Mouse (Mus musculus) CH12.LX (cell line): ENCODE measurements around the gene Rab10. TPM values are rescaled to one million over a fixed set of nuclear protein-coding genes. Genes with fewer than 3 reads are reported as not detected.

Source experiments
- DNase-seq: peaks from one replicate; pipeline ENCODE4 v3.0.0-alpha.2; 2013; ENCODE audit errors: extremely low read depth
- H3K27ac ChIP-seq: 2 replicates; pipeline ENCODE4 v1.5.1; 2012; ENCODE audit warnings: low read depth, mild to moderate bottlenecking, control low read depth, moderate library complexity; ENCODE audit not compliant: insufficient read depth
- H3K27me3 ChIP-seq: replicated peaks from 2 replicates; pipeline ENCODE3; 2012; ENCODE audit warnings: inconsistent platforms
- H3K36me3 ChIP-seq, 2 experiments: replicated peaks in 1 of 2; 2 replicates each; pipeline versions ENCODE3 to v1.6.1; 2012; ENCODE audit warnings: inconsistent platforms in 1 of 2, low read length in 1 of 2, mild to moderate bottlenecking in 1 of 2, mixed read lengths in 1 of 2, moderate library complexity in 1 of 2; ENCODE audit not compliant: control insufficient read depth in 1 of 2, insufficient read depth in 1 of 2
- H3K4me1 ChIP-seq, 2 experiments: 2 replicates each; pipeline ENCODE4 v1.6.1; 2012; ENCODE audit warnings: inconsistent platforms in 1 of 2, moderate library complexity in 1 of 2; ENCODE audit not compliant: insufficient read depth in 2 of 2, control insufficient read depth in 1 of 2
- H3K4me2 ChIP-seq: 2 replicates; pipeline ENCODE4 v1.6.1; 2012; ENCODE audit warnings: low read depth, mild to moderate bottlenecking, control low read depth; ENCODE audit not compliant: poor library complexity, insufficient read depth, severe bottlenecking
- H3K4me3 ChIP-seq, 3 experiments: fragments of 150-350 bp in 1 of 3; sonication (generic) in 1 of 3; replicated peaks in 1 of 3; 2 replicates each; pipeline versions ENCODE3 to v1.5.1; 2011 to 2012; ENCODE audit warnings: low read depth in 2 of 3, low read length in 2 of 3, mild to moderate bottlenecking in 2 of 3, moderate library complexity in 2 of 3, control low read depth in 1 of 3, improper control_type of control experiment in 1 of 3, inconsistent platforms in 1 of 3, mixed read lengths in 1 of 3; ENCODE audit not compliant: poor library complexity in 1 of 3
- H3K79me2 ChIP-seq: replicated peaks from 2 replicates; pipeline ENCODE4 v1.6.1; 2012; ENCODE audit warnings: mild to moderate bottlenecking, moderate library complexity; ENCODE audit not compliant: control insufficient read depth, poor library complexity, insufficient read depth, severe bottlenecking; ENCODE audit errors: extremely low read depth
- H3K9ac ChIP-seq: 2 replicates; pipeline ENCODE4 v1.6.1; 2012; ENCODE audit warnings: low read depth, mild to moderate bottlenecking, control low read depth, moderate library complexity; ENCODE audit not compliant: insufficient read depth
- H3K9me3 ChIP-seq: replicated peaks from 2 replicates; pipeline ENCODE3; 2012; ENCODE audit warnings: low read length, inconsistent platforms, mixed read lengths
- CHD1 ChIP-seq: IDR thresholded peaks from 2 replicates; pipeline ENCODE4 v1.6.1; 2012; ENCODE audit warnings: low read depth, low read length, improper control_type of control experiment, inconsistent platforms
- CTCF ChIP-seq, 2 experiments: IDR thresholded peaks in 1 of 2; conservative IDR thresholded peaks in 1 of 2; 2 replicates each; pipeline ENCODE4 v1.5.1; 2011 to 2012; ENCODE audit warnings: low read depth in 2 of 2, low read length in 2 of 2, improper control_type of control experiment in 1 of 2, inconsistent platforms in 1 of 2, mild to moderate bottlenecking in 1 of 2, moderate library complexity in 1 of 2
- E2F4 ChIP-seq: IDR thresholded peaks from 2 replicates; pipeline ENCODE4 v1.6.1; 2011; ENCODE audit warnings: low read depth, low read length, improper control_type of control experiment; ENCODE audit not compliant: insufficient replicate concordance
- ELF1 ChIP-seq: IDR thresholded peaks from 2 replicates; pipeline ENCODE4 v1.6.1; 2014; ENCODE audit warnings: low read depth, mild to moderate bottlenecking, inconsistent platforms, low read length, improper control_type of control experiment
- EP300 ChIP-seq: IDR thresholded peaks from 2 replicates; pipeline ENCODE4 v1.6.1; 2011; ENCODE audit warnings: low read length, improper control_type of control experiment
- HCFC1 ChIP-seq: IDR thresholded peaks from 2 replicates; pipeline ENCODE4 v1.6.1; 2012; ENCODE audit warnings: low read depth, mild to moderate bottlenecking, inconsistent platforms, low read length, improper control_type of control experiment
- IRF4 ChIP-seq: IDR thresholded peaks from 2 replicates; pipeline ENCODE4 v1.6.1; 2014; ENCODE audit warnings: low read depth, mild to moderate bottlenecking, inconsistent platforms, low read length, improper control_type of control experiment
- KAT2A ChIP-seq: IDR thresholded peaks from 2 replicates; pipeline ENCODE4 v1.6.1; 2012; ENCODE audit warnings: low read length, improper control_type of control experiment, inconsistent platforms; ENCODE audit not compliant: insufficient replicate concordance
- MAFK ChIP-seq: IDR thresholded peaks from 2 replicates; pipeline ENCODE4 v1.6.1; 2011; ENCODE audit warnings: low read length, improper control_type of control experiment; ENCODE audit not compliant: insufficient replicate concordance
- MAZ ChIP-seq: IDR thresholded peaks from 2 replicates; pipeline ENCODE4 v1.6.1; 2012; ENCODE audit warnings: low read depth, mild to moderate bottlenecking, inconsistent platforms, low read length, improper control_type of control experiment, moderate library complexity
- MEF2A ChIP-seq: IDR thresholded peaks from 2 replicates; pipeline ENCODE4 v1.6.1; 2014; ENCODE audit warnings: low read depth, mild to moderate bottlenecking, inconsistent platforms, low read length, improper control_type of control experiment, borderline replicate concordance
- MXI1 ChIP-seq: IDR thresholded peaks from 2 replicates; pipeline ENCODE4 v1.6.1; 2011; ENCODE audit warnings: mild to moderate bottlenecking, low read depth, low read length, improper control_type of control experiment
- MYC ChIP-seq: IDR thresholded peaks from 2 replicates; pipeline ENCODE4 v1.6.1; 2011; ENCODE audit warnings: low read depth, mild to moderate bottlenecking, improper control_type of control experiment, low read length
- NELFE ChIP-seq: IDR thresholded peaks from 2 replicates; pipeline ENCODE4 v1.6.1; 2011; ENCODE audit warnings: low read depth, low read length, improper control_type of control experiment
- NRF1 ChIP-seq: IDR thresholded peaks from 2 replicates; pipeline ENCODE4 v1.6.1; 2014; ENCODE audit warnings: low read depth, mild to moderate bottlenecking, inconsistent platforms, low read length, improper control_type of control experiment, moderate library complexity
- RAD21 ChIP-seq: IDR thresholded peaks from 2 replicates; pipeline ENCODE4 v1.6.1; 2011; ENCODE audit warnings: low read depth, mild to moderate bottlenecking, low read length, improper control_type of control experiment, moderate library complexity
- SMC3 ChIP-seq: IDR thresholded peaks from 2 replicates; pipeline ENCODE4 v1.6.1; 2011; ENCODE audit warnings: low read depth, low read length, improper control_type of control experiment
- ZC3H11A ChIP-seq: IDR thresholded peaks from 2 replicates; pipeline ENCODE4 v1.6.1; 2012; ENCODE audit warnings: low read depth, mild to moderate bottlenecking, inconsistent platforms, low read length, improper control_type of control experiment
- ZKSCAN1 ChIP-seq: IDR thresholded peaks from 2 replicates; pipeline ENCODE4 v1.6.1; 2012; ENCODE audit warnings: low read depth, inconsistent platforms, low read length, improper control_type of control experiment, borderline replicate concordance
- ZMIZ1 ChIP-seq: IDR thresholded peaks from 2 replicates; pipeline ENCODE4 v1.6.1; 2012; ENCODE audit warnings: low read depth, mild to moderate bottlenecking, inconsistent platforms, low read length, improper control_type of control experiment
- ZNF384 ChIP-seq: IDR thresholded peaks from 2 replicates; pipeline ENCODE4 v1.6.1; 2012; ENCODE audit warnings: low read depth, low read length, improper control_type of control experiment, inconsistent platforms
- dilution Hi-C: fragments of 300-500 bp; cut with MboI; formaldehyde crosslinking; loops from 2 replicates; pipeline ENCODE4 v1.14.3; 2020; ENCODE audit warnings: low sequenced_read_pairs; ENCODE audit not compliant: extremely low pct_unique_long_range_greater_than_20kb, extremely low pct_ligation_motif_present
- in situ Hi-C: fragments of 300-500 bp; cut with MboI; formaldehyde crosslinking; loops from 3 replicates; pipeline ENCODE4 v1.14.3; 2019; ENCODE audit warnings: low sequenced_read_pairs, low pct_ligation_motif_present, low pct_unique_long_range_greater_than_20kb, mixed read lengths
- polyA plus RNA-seq: library from polyadenylated mRNA; unstranded; fragments of >175 nt; gene quantifications from 2 replicates; pipeline ENCODE4 v1.2.1, GENCODE M21; 2012; ENCODE audit warnings: low read depth; ENCODE audit not compliant: insufficient read length
- total RNA-seq, 2 experiments: library from RNA; depleted of rRNA; stranded (reverse); fragments of 300-350 nt in 1 of 2; fragments of >200 nt in 1 of 2; gene quantifications; 2 replicates each; pipeline ENCODE4 v1.2.3; 2012 to 2014

The Rab10 gene
- total and polyA plus RNA-seq, 3 experiments: 60.1 to 111 (median 91.8) TPM

DNA sequence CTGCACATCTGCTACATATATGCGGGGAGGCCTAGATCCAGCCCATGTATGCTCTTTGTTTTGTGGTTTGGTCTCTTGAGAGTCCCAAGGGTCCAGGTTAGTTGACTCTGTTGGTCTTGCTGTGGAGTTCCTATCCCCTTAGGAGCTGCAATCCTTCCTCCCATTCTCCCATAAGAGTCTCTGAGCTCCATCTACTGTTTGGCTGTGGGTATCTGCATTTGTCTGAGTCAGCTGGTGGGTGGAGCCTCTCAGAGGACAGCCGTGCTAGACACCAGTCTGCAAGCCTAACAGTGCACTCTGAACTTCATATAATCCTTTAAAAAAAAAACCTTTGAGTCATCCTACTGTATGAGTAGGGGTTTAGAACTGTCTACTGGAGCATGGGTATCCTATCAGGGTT, 99.6 kb downstream of the Rab10 start:
- Histone ChIP-seq H3K4me3 (no peak overlapping the region), H3K4me1 (no peaks in the 10 kb centered on the region), H3K27ac (no peak overlapping the region), H3K36me3 (no peaks in the 10 kb centered on the region), H3K79me2 (no peaks in the 10 kb centered on the region), H3K4me2 (no peak overlapping the region), H3K9ac (no peak overlapping the region), H3K9me3 (no peaks in the 10 kb centered on the region), H3K27me3 (no peaks in the 10 kb centered on the region)
- in situ Hi-C loops (no loop called here), dilution Hi-C loops (no loop called here)
- DNase-seq: peak; percentile 10
- TF ChIP-seq ZNF384 (no peak), NELFE (no peak), ZMIZ1 (no peak), IRF4 (no peak), RAD21 (peak; percentile 34), E2F4 (no peak), MXI1 (no peak), KAT2A (no peak), HCFC1 (no peak), CTCF (conservative IDR thresholded peaks at IDR 0.05 in 1 of 2, IDR thresholded peaks at IDR 0.05 in 1 of 2; ENCODE audit: low read depth in 2 of 2, low read length in 2 of 2) (peak in 1 of 2 experiments; percentile 28; a peak in 1 of 4 replicates), MYC (no peak), CHD1 (no peak), ELF1 (no peak)

- dilution Hi-C loops (no loop called here), in situ Hi-C loops (no loop called here)
- no peaks in the 10 kb centered on the region for H3K79me2 ChIP-seq
- TF ChIP-seq NRF1 (no peak), ZMIZ1 (no peak), ZC3H11A (no peak), RAD21 (peak; percentile 51), ZNF384 (no peak), CTCF (conservative IDR thresholded peaks at IDR 0.05 in 1 of 2, IDR thresholded peaks at IDR 0.05 in 1 of 2; ENCODE audit: low read depth in 2 of 2, low read length in 2 of 2) (peak in 1 of 2 experiments; percentile 54; a peak in 2 of 4 replicates), E2F4 (no peak), SMC3 (peak; percentile 43), EP300 (no peak), ZKSCAN1 (no peak), MAFK (no peak), MEF2A (no peak), MAZ (no peak)
- no peak overlapping the region for H3K4me2 ChIP-seq
- no peaks in the 10 kb centered on the region for H3K36me3 ChIP-seq
- H3K27ac ChIP-seq: no peak overlapping the region
- no peak overlapping the region for H3K9ac ChIP-seq
- no peak overlapping the region for H3K4me3 ChIP-seq
- H3K4me1 ChIP-seq: no peaks in the 10 kb centered on the region
- no peaks in the 10 kb centered on the region for H3K9me3 ChIP-seq
- peak; percentile 18 for DNase-seq
- no peaks in the 10 kb centered on the region for H3K27me3 ChIP-seq
Observed at GRCm38 (mm10) chr12:3209163-3209562, 100.6 kb downstream of the Rab10 start.

Other genes with a start within 250 kb of the Rab10 start
- gene Kif3c, start 55.2 kb upstream of the Rab10 start, total RNA-seq (2012; rRNA removed): 3.6 and 5.5 TPM in 2 replicates
- gene Kif3c, start 55.2 kb upstream of the Rab10 start, total RNA-seq (2014; rRNA removed): 2.8 and 3.5 TPM in 2 replicates
- 5.7 and 5.9 TPM in 2 replicates for gene Kif3c, start 55.2 kb upstream of the Rab10 start, polyA plus RNA-seq
- gene Asxl2, start 116.9 kb upstream of the Rab10 start, total RNA-seq (2012; rRNA removed): 15.2 and 17.2 TPM in 2 replicates
- gene Asxl2, start 116.9 kb upstream of the Rab10 start, total RNA-seq (2014; rRNA removed): 11.6 and 13.7 TPM in 2 replicates
- gene Asxl2, start 116.9 kb upstream of the Rab10 start, polyA plus RNA-seq: 17.1 and 18.9 TPM in 2 replicates